Mouse (Mus musculus) embryo, embryonic 10 days (tissue): ENCODE results near the gene Vmn2r115.
"Not testable (repeated sequence)": the region's sequence is repeated elsewhere in the genome, so short reads cannot be mapped to it uniquely, and the experiment has no call there.

Source experiments
- DNase-seq: peaks from one replicate; pipeline ENCODE4 v3.0.0-alpha.2; 2015; ENCODE audit warnings: low spot score

The Vmn2r115 gene

DNA sequence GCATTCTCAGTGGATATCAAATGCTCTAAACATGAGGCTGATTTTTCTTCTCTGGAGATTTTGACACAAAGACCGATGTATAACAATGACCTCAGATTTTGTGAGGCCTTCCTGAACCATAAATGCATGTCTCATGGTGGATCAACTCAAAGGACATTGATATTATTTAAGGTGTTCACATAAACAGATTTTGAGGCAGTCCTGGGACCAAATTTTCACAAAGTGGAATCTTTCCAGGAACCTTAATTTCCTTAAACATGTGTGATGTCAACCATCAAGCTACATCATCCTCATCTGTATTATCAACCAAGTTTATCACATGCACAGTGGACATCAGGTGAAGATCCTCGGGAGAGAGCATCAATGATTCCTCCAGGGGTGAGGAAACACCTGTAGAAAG, at the start of gene Vmn2r115:
Vmn2r115 (plus strand) TSS at position 301 of the 400 bp plus-strand sequence.
- not testable (repeated sequence) for DNase-seq

- DNase-seq, result not testable (repeated sequence)
Measured at GRCm38 (mm10) chr17:23312437-23312836, 31.1 kb upstream of the Vmn2r115 start, which contains the start of gene Vmn2r114. Gene Vmn2r114 (minus strand): TSS chr17:23312537.

GRCm38 (mm10) chr17:23330657-23331056, 12.9 kb upstream of the Vmn2r115 start:
- no peak for DNase-seq

DNA sequence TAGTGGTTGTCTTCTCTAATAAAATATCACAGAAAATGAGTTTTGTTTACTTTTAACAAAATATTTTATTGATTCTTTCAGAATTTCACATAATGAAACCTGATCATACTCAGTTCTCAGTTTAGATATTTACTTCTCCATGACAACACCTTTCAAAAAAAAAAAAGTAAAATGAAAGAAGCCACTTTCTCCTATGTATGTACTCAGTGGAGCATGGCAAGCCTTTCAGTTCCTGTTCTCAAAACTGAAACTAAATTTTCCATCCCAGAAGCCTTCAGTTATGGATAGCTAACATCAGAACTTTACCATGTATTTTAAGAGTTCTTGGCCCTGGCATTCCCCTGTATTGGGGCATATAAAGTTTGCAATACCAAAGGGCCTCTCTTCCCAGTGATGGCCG, 8.1 kb downstream of the Vmn2r115 start:
- DNase-seq, result no peak

- not testable (repeated sequence) for DNase-seq
Measured at GRCm38 (mm10) chr17:23384304-23384703, 40.8 kb downstream of the Vmn2r115 start, which contains the start of gene Vmn2r116. Gene Vmn2r116 (plus strand): TSS chr17:23384604.
